8 mouse cellular contexts compared by ENCODE assay signal in the genomic region with DNA sequence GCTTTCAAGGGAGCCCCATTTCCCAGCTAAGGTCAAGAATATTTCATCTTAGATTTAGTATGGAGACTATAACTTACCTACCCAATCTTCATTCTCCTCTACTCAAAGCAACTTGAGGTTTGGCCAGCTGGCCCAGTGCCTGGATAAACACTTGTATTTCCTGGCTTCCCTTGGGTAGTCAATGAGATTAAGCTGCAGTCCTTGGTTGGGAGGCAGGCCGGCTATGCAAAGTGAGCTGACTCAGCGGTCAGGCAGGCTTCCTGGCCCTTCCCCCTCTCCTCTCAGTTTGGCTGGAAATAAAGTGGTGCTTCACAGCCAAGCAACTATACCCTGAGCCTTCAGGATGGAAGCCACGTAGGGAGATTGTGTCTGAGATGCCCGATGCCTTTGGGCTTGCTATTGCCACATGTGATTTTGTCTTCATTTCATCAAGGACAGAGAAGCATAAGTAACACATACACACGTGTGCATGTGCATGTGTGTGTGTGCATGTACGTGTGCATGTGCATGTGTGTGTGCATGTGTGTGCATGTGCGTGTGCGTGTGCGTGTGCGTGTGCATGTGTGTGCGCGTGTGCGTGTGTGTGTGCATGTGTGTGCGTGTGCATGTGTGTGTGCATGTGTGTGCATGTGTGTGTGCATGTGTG.
DNase-seq lines count a peak whose midpoint lies in the region; ATAC-seq lines count a peak whose summit lies in the region.

No protein-coding gene starts in this region.

- ATAC-seq in frontal cortex, adult (ENCODE audit: low TSS enrichment): peak; percentile 74
- peak; percentile 85 for ATAC-seq in hematopoietic stem cell, adult 5-6 weeks (replicated peaks in 1 of 2; ENCODE audit: insufficient read depth in 1 of 2, low FRiP score in 2 of 2, low TSS enrichment in 1 of 2, low read depth in 1 of 2, poor library complexity in 2 of 2, severe bottlenecking in 2 of 2)

- peak; percentile 92 for DNase-seq in 416B (ENCODE audit: low read depth)
- DNase-seq in adrenal gland, postnatal 25 days: peak; percentile 91
- DNase-seq in layer of hippocampus, adult 8-10 months (ENCODE audit: low spot score in 2 of 2): peak; percentile 21 to 45
- peak; percentile 90 for DNase-seq in lung, postnatal 25 days (ENCODE audit: low spot score)
- DNase-seq in skeletal muscle tissue, adult 2 months (ENCODE audit: low read depth, low spot score): peak; percentile 14
- DNase-seq in thymus, postnatal 10 days (ENCODE audit: low spot score in 2 of 2): no peak

Comparison
In these comparisons a context has a peak if more than half of its experiments do, and no peak if none do; other contexts are left out.
1. DNase-seq: peak in 416B (single experiment), adrenal gland, postnatal 25 days (single experiment), layer of hippocampus, adult 8-10 months (2 of 2), lung, postnatal 25 days (single experiment) and skeletal muscle tissue, adult 2 months (single experiment); none in thymus, postnatal 10 days (0 of 2).